Mouse (Mus musculus) neural tube, embryonic 11.5 days (tissue): ENCODE results near the gene Fdx1. TPM values are rescaled to one million over a fixed set of nuclear protein-coding genes. Genes with fewer than 3 reads are reported as not detected.

Experiments used
- ATAC-seq: fragments of 200-750 bp; cut with Nextera tagmentation; 2 replicates; pipeline ENCODE4 v1.8.0; 2017; ENCODE audit warnings: moderate number of reproducible peaks, mild to moderate bottlenecking, moderate TSS enrichment, moderate library complexity; ENCODE audit not compliant: insufficient read depth, low FRiP score, low TSS enrichment
- DNase-seq: peaks from one replicate; pipeline ENCODE4 v3.0.0-alpha.2; 2015; ENCODE audit warnings: low spot score
- H3K27ac ChIP-seq: fragments of 300-500 bp; sonication (generic); 2 replicates; pipeline ENCODE4 v1.5.1; 2014; ENCODE audit warnings: low read depth, mild to moderate bottlenecking, low read length
- H3K27me3 ChIP-seq: fragments of 300-500 bp; sonication (generic); 2 replicates; pipeline ENCODE4 v1.6.1; 2014; ENCODE audit warnings: mild to moderate bottlenecking, low read length, mixed read lengths; ENCODE audit not compliant: control insufficient read depth, insufficient read depth
- H3K36me3 ChIP-seq: fragments of 300-500 bp; sonication (generic); 2 replicates; pipeline ENCODE4 v1.6.1; 2014; ENCODE audit warnings: mild to moderate bottlenecking, low read length, moderate library complexity, mixed read lengths; ENCODE audit not compliant: control insufficient read depth, insufficient read depth
- H3K4me1 ChIP-seq: fragments of 300-500 bp; sonication (generic); 2 replicates; pipeline ENCODE4 v1.6.1; 2014; ENCODE audit warnings: low read length, mixed read lengths; ENCODE audit not compliant: control insufficient read depth, insufficient read depth
- H3K4me2 ChIP-seq: fragments of 300-500 bp; sonication (generic); 2 replicates; pipeline ENCODE4 v1.6.1; 2014; ENCODE audit warnings: low read depth, mild to moderate bottlenecking, moderate library complexity
- H3K4me3 ChIP-seq: fragments of 300-500 bp; sonication (generic); 2 replicates; pipeline ENCODE4 v1.5.1; 2014; ENCODE audit warnings: low read depth, low read length
- H3K9ac ChIP-seq: fragments of 300-500 bp; sonication (generic); 2 replicates; pipeline ENCODE4 v1.6.1; 2014; ENCODE audit warnings: mild to moderate bottlenecking, low read length
- H3K9me3 ChIP-seq: fragments of 300-500 bp; sonication (generic); 2 replicates; pipeline ENCODE4 v1.6.1; 2016; ENCODE audit warnings: low read length; ENCODE audit not compliant: control insufficient read depth
- WGBS: fragments of 180-500 bp; shearing (Covaris S2); extraction: QIAGEN DNeasy Blood & Tissue Kit; methylation state at CpG from one replicate; pipeline ENCODE4 v1.1.7; 2014; 5-methylcytosine and 5-hydroxymethylcytosine counted together
- polyA plus RNA-seq: library from polyadenylated mRNA; unstranded; fragments of >200 nt; fragmentation: Nextera tagmentation; extraction: Ambion mirVana; gene quantifications from 2 replicates; pipeline ENCODE4 v1.2.1, GENCODE M21; 2014

The Fdx1 gene
- polyA plus RNA-seq, 1 experiment from 2014 or later = 41.7 TPM

GRCm38 (mm10) chr9:51928116-51928515, 35.2 kb downstream of the Fdx1 start:
- no peaks in the 10 kb centered on the region for H3K36me3 ChIP-seq
- no peak overlapping the region for H3K9ac ChIP-seq
- no peaks in the 10 kb centered on the region for H3K9me3 ChIP-seq
- 38% methylated on average over 10 of the region's 10 CpGs for WGBS
- H3K27ac ChIP-seq = no peak overlapping the region
- no peaks in the 10 kb centered on the region for H3K4me1 ChIP-seq
- H3K27me3 ChIP-seq = no peaks in the 10 kb centered on the region
- DNase-seq = no peak
- no peak overlapping the region for H3K4me2 ChIP-seq
- ATAC-seq = no peak
- no peak overlapping the region for H3K4me3 ChIP-seq

GRCm38 (mm10) chr9:51927680-51928079, 35.7 kb downstream of the Fdx1 start:
- ATAC-seq = no peak

GRCm38 (mm10) chr9:51926629-51927028, 36.7 kb downstream of the Fdx1 start:
- Histone ChIP-seq H3K4me2 (no peak overlapping the region), H3K9ac (no peak overlapping the region), H3K4me1 (no peaks in the 10 kb centered on the region), H3K9me3 (no peaks in the 10 kb centered on the region), H3K36me3 (no peaks in the 10 kb centered on the region), H3K4me3 (no peak overlapping the region), H3K27me3 (no peaks in the 10 kb centered on the region), H3K27ac (no peak overlapping the region)
- WGBS = 96% methylated on average over 8 of the region's 8 CpGs
- no peak for DNase-seq
- ATAC-seq = no peak

More at GRCm38 (mm10) chr9:51927680-51928079, 35.7 kb downstream of the Fdx1 start:
- Histone ChIP-seq H3K27me3 (no peaks in the 10 kb centered on the region), H3K36me3 (no peaks in the 10 kb centered on the region), H3K4me3 (no peak overlapping the region), H3K4me1 (no peaks in the 10 kb centered on the region), H3K4me2 (no peak overlapping the region), H3K9me3 (no peaks in the 10 kb centered on the region), H3K27ac (no peak overlapping the region), H3K9ac (no peak overlapping the region)
- WGBS = 69% methylated on average over 3 of the region's 3 CpGs
- DNase-seq = no peak

- no peak overlapping the region for H3K27ac ChIP-seq
- H3K9me3 ChIP-seq = no peaks in the 10 kb centered on the region
- DNase-seq = no peak
- no peaks in the 10 kb centered on the region for H3K36me3 ChIP-seq
- H3K4me1 ChIP-seq = no peaks in the 10 kb centered on the region
- no peak overlapping the region for H3K9ac ChIP-seq
- 84% methylated on average over 8 of the region's 8 CpGs for WGBS
- no peak overlapping the region for H3K4me3 ChIP-seq
- H3K4me2 ChIP-seq = no peak overlapping the region
- no peaks in the 10 kb centered on the region for H3K27me3 ChIP-seq
- no peak for ATAC-seq
Measured at GRCm38 (mm10) chr9:51924551-51925081, 38.7 kb downstream of the Fdx1 start.

GRCm38 (mm10) chr9:51922756-51923155, 40.6 kb downstream of the Fdx1 start:
- Histone ChIP-seq H3K4me2 (no peak overlapping the region), H3K9me3 (no peaks in the 10 kb centered on the region), H3K9ac (no peak overlapping the region), H3K36me3 (no peaks in the 10 kb centered on the region), H3K4me3 (no peak overlapping the region), H3K4me1 (no peaks in the 10 kb centered on the region), H3K27me3 (no peaks in the 10 kb centered on the region), H3K27ac (no peak overlapping the region)
- WGBS = 76% methylated on average over 2 of the region's 2 CpGs
- ATAC-seq = no peak
- DNase-seq = no peak

- DNase-seq = no peak
- Histone ChIP-seq H3K4me2 (no peak overlapping the region), H3K27ac (no peak overlapping the region), H3K36me3 (no peaks in the 10 kb centered on the region), H3K4me3 (no peak overlapping the region), H3K4me1 (no peaks in the 10 kb centered on the region), H3K9me3 (no peaks in the 10 kb centered on the region), H3K27me3 (no peaks in the 10 kb centered on the region), H3K9ac (no peak overlapping the region)
- WGBS = 93% methylated on average over 1 of the region's 1 CpGs
- no peak for ATAC-seq
Measured at GRCm38 (mm10) chr9:51915580-51915979, 47.8 kb downstream of the Fdx1 start.

- 80% methylated on average over 15 of the region's 15 CpGs for WGBS
- no peaks in the 10 kb centered on the region for H3K36me3 ChIP-seq
- no peaks in the 10 kb centered on the region for H3K27me3 ChIP-seq
- DNase-seq = no peak
- H3K27ac ChIP-seq = no peak overlapping the region
- ATAC-seq = no peak
- no peak overlapping the region for H3K4me2 ChIP-seq
- H3K4me3 ChIP-seq = no peak overlapping the region
- no peak overlapping the region for H3K9ac ChIP-seq
- H3K4me1 ChIP-seq = no peaks in the 10 kb centered on the region
- no peaks in the 10 kb centered on the region for H3K9me3 ChIP-seq
Measured at GRCm38 (mm10) chr9:51914481-51915120, 48.8 kb downstream of the Fdx1 start.

GRCm38 (mm10) chr9:51908838-51909237, 54.5 kb downstream of the Fdx1 start:
- Histone ChIP-seq H3K4me2 (no peak overlapping the region), H3K4me1 (no peaks in the 10 kb centered on the region), H3K36me3 (no peaks in the 10 kb centered on the region), H3K9ac (no peak overlapping the region), H3K27me3 (no peaks in the 10 kb centered on the region), H3K27ac (no peak overlapping the region), H3K9me3 (no peaks in the 10 kb centered on the region), H3K4me3 (no peak overlapping the region)
- WGBS = 24% methylated on average over 2 of the region's 2 CpGs
- ATAC-seq (peak; percentile 63; the same call in 1 of the 2 replicates), DNase-seq (peak; percentile 79)

GRCm38 (mm10) chr9:51908255-51908654, 55.1 kb downstream of the Fdx1 start:
- no peak for DNase-seq
- Histone ChIP-seq H3K4me2 (no peak overlapping the region), H3K36me3 (no peaks in the 10 kb centered on the region), H3K9me3 (no peaks in the 10 kb centered on the region), H3K9ac (no peak overlapping the region), H3K4me1 (no peaks in the 10 kb centered on the region), H3K4me3 (no peak overlapping the region), H3K27me3 (no peaks in the 10 kb centered on the region), H3K27ac (no peak overlapping the region)
- 81% methylated on average over 3 of the region's 3 CpGs for WGBS
- no peak for ATAC-seq
